Mouse (Mus musculus) embryo, embryonic 11 days (tissue): ENCODE data around the gene Pak6.

Source experiments
- DNase-seq: peaks from one replicate; pipeline ENCODE4 v3.0.0-alpha.2; 2015

Gene Pak6

DNA sequence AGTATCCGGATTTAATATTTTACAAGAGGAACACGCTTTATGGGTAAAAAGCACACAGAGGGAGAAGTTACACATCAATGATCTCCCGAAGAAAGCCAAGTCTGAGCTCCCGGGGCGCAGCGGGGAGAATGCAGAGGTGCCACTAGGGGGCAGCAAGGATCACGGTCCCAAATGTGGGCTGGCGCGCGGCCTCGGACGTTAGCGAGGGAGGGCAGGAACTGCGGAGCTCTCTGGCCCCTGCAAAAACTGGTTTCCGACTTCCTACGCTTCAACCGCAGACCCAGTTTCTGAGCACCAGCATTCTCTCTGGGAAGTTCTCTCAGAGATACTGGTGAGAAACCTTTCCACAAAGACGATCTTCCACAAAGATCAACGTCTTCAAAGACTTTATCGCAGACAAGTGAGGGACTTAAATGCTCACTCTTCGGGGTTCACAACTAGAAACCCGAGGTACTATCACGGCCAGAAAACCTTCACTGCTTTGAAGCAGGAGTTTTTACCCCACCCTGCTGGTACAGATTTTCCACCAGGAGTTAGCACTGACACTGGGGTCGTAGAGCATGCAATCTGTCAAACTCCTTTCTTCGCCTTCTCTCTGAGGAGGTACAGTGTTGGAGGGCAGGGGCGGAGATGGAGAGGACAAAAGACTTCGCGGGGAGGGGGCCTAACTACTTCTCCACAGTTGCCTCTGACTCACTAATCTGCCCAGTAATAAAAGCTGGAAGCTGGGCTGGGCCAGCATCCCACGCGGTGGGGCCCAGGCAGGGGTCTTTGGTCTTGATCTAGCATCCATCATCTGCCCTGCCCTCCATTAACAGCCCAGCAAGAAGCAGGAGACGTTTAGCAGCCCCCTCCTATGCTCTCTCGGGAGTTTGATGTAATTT is 37.3 kb downstream of the Pak6 start:
- peak; percentile 90 for DNase-seq

DNA sequence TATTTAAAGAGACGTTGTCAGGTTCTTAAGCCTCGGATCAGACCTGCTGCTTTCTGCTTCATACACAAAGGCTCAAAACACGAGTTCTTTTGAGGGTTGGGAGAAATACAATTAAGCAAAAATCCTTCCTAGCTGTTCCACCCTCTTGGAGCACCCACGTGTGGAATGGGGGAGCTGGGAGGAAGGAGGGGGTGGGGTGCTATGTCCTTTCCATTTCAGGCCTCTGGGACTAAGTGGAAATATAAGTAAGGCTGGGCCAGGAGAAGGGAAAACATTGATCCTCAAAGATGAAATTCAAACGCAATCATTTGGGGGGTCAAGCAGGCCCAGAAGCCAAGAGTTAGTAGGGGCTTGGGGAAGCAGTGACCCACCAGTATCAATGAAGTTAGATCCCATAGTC is 38.1 kb downstream of the Pak6 start:
- no peak for DNase-seq

DNA sequence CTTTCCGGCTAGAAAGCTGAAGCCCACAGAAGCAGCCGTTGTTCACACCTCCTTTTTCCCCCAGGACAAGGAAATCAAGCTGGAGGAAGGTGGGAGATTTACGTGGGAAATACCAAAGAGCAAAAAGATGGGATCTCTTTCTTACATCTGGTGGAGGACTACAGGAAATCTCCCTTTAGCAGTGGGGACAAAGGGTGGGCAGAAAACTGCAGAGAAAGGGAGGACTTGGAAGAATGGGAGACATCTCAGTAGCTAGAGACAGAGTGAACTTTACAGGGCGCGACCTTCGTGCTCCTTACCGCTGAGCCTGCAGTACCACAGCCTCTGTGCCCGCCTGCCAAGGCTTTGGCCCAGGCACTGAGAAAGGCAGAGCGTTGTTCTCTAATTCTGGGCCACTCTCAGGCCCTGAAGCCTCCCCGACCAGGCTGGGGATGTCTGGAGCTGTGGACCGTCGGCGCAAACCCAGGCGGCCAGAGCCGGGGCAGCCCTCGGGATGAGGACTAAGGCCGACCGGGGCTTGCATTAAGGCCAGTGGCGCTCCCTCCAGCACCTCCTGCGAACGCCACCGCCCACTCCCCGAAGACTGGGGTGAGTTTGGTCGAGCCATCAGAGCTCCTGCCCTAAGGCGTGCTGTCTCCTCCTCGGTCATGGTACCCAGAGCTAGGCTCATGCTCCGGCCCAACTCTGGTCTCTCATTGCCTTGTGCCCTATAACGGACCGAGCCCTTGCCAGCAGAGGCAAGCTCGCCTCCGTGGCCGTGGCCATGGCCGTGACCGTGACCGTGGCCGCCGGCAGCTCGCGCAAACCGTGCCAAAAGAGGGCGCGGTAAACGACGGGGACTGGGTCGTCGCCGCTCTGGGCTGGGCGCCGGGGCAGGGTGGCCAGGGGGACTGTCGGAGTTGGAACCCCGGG is 39.1 kb downstream of the Pak6 start:
- DNase-seq = peak; percentile 33

DNA sequence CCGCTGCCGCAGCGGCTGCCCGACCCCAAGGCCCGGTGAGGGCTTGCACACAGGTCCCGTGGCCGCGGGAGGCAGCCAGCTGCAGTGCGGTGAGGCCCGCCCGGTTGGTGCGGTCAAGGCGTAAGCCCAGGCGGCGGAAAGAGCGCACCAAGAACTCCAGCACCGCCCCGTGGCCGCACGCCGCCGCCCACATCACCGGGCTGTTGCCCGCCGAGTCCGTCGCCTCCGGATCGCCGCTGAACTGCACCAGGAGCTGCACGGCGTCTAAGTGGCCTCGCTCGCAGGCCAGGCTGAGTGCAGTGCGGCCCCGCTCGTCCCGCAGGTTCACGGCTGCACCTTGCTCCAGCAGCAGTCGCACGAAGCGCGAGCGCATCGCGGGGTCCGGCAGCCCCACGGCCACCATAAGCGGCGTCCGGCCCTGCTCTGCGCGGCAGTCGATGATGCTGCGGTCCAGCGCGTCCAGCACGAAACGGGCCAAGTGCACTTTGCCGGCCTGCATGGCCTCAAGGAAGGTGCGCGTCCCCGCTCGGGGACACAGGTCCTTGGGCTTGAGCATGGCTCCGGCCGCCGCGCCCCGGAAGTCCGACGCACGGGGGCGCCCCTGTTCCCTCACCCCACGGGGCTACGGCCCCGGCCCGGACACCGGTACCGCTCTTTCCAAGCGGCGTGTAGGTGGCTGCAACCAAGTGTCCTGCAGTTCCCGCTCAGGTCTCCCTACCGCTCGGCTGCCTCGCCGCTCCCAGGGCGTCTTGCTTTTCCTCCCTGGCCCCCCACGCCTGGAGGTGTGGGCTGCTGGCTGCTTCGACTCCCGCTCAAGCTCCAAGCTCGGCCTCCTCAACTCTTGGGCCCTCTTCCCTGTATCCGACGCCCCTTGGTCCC is 40.0 kb downstream of the Pak6 start:
- DNase-seq = peak; percentile 73

DNA sequence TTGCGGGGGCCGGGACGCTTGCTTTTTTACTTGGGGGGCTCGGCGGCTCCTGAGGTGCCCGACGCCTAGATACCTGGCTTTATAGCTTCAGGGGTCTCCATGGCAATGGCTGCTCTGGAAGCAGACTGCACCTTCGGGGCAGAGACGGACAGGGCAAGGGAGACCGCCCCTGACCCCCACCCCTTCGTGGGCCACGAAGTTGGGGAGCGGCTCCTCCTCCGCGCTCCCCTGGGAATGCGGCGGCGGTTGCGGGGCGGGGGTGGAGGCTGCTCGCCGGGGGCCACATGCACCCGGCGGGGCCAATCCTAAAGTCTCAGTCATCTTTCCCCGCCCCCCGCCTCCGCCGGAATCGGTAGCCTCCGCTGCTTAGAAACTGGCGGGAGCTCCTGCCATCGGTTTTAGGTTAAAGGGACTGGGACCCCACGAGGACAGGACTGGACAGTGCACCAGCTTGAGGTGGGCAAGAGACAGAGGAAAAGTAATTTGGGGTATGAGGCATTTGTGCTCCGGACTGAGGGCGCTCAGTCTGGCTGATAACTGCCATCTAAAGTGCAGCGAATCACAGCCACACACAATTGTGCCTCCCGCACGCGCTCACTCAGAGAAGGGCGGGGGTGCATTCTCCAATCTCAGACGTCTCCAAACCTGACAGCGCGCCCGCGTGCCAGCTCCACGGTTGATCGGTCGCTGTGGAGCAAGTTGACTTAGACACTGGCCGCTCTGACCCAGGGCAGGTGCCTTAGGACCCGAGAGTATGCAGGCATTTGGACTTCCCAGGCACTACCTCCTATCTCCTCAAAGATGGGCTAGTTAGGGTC is 41.0 kb downstream of the Pak6 start, which contains the start of gene Ankrd63:
TSS of gene Ankrd63 (minus strand) at position 51 of the 818 bp plus-strand sequence.
- DNase-seq = peak; percentile 34

DNA sequence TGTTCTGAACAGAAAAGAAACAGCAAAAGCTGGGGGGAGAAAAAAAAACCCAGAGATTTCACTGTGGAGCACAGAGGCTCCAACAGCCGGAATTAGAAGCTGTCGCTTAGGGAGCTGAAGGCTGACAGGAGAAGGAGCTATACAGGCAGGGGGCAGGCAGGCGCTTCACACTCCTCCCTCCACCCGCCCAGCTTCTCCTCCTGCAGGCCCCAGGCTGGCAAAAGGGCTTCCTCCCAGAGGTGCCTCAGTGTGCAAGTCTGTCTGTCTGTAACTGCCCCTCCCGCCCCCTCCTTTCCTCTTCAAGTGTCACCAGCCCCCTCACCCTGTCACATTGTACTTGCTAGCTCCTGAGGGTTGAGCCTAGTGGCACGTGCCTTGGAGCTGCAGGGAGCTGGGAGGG is 43.3 kb downstream of the Pak6 start:
- DNase-seq = no peak

DNA sequence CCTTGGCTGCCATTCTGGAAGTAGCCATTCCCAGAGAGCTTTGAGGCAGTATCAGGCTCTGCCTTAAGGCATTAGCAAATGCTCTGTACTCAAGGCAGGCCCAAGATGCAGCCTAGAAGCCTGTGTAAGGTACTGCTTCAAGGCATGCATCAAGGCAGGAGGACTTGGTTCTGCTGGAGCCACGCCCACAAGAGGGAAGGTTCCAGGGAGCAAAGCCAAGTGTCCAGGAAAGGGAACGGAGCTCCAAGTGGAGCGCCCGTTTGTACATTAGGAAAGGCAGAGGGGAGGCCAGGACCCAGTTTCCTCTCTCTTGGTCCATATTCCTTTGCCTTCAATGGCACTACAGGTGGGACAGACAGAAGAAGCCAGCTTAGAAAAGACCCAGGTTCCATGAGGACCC is 45.4 kb downstream of the Pak6 start:
- no peak for DNase-seq

DNA sequence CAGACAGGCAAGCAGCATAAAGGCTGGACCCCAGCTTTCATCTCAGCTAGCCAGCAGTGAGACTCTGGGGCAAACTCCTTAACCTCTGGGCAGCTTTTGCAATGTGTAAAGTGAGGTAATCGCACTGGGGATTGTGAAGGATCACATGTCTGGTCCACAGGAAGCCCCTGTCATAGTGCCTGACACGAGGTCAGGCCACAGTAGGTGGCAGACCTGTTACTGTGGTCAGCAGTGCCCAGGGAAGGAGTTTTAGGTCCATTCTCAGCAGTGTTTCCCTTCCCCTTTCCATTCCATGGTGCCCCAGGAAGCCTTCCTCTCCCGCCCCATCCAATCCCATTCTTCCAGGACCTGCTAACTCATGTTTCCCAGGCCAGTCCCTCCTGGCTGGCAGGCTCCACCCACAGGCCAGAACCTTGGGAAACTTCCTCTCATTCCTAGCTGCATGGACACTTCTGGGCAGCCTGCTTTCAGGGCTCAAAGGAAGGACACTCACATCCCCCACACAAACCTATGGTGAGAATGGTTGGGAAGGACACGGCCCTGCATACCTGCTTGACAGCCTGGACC is 46.6 kb downstream of the Pak6 start:
- no peak for DNase-seq

DNA sequence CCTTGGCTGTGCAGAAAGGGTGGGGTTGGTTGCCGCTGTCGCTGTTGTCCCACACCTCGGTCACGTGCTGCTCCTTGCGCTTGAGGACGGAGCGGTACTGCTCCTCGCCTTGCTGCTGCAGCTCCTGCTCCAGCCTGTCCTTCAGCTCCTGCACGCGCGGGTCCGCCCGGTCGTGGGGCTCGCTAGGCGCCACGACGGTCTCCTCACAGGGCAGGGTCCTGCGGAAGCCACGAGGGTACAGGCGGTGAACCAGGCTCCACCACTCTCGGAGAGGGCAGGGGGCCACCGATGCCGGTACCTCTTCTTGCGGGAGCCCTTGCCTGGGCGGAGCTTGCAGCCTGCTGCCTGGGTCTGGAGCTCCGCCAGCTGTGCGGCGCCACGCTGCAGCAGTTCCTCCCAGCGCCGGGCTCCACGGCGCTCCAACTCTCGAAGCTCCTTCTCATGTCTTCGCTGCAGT is 48.0 kb downstream of the Pak6 start:
- peak; percentile 68 for DNase-seq

DNA sequence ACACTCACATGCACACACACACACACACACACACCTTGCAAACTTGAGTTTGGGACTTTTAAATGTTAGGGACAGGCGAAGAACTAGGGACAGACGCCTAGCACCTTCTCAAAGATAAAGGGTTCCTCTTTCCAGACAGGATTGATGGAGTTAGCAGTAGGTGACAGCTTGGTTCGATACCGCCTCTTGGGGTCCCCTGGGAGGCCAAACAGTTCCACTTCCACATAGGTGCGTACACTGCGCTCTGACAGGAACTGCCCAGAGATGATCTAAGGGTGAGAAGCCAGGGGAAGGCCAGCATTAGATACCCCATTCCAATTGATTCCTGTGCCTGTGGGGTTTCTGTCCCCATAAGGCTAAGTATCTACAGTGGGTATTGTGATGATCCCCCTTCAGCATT is 50.5 kb downstream of the Pak6 start:
- no peak for DNase-seq

DNA sequence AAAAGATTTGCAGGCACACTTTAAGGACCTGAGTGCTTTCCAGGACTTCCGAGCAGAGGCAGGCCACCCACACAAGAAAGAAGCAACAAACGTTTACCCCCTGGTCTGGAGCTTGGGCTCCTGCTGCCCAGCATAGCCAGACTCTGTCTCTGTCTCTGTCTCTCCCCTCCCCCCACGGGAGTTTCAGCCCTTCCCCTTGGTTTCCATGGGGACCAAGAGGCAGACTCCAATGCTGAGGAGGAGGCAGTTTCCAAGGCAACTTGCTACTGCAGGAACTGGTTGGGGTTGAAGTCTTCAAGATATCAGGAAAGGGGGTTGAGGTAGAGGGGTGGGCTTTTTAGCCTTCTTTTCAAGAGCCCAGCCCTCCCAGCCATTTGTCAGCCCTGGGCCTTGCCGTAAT is 51.1 kb downstream of the Pak6 start:
- peak; percentile 57 for DNase-seq

DNA sequence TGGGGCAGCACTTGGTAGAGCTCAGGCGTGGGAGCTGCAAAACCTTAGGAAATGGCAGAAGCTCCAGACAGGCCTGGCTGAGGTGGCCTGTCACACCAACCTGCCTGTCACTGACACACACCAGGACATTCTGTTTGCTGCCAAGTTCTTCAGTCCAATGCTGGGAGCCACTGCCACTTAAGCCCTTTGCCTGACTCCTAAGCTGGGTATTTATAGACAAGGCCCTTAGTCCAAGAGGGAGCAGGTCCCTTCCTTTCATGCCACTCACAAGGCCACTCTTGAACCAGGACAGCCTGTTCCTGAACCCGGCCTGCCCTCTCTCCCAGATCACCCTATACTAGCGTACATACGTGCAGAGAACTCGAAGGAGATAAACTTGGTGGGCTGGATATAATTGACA is 53.6 kb downstream of the Pak6 start:
- DNase-seq = no peak

DNA sequence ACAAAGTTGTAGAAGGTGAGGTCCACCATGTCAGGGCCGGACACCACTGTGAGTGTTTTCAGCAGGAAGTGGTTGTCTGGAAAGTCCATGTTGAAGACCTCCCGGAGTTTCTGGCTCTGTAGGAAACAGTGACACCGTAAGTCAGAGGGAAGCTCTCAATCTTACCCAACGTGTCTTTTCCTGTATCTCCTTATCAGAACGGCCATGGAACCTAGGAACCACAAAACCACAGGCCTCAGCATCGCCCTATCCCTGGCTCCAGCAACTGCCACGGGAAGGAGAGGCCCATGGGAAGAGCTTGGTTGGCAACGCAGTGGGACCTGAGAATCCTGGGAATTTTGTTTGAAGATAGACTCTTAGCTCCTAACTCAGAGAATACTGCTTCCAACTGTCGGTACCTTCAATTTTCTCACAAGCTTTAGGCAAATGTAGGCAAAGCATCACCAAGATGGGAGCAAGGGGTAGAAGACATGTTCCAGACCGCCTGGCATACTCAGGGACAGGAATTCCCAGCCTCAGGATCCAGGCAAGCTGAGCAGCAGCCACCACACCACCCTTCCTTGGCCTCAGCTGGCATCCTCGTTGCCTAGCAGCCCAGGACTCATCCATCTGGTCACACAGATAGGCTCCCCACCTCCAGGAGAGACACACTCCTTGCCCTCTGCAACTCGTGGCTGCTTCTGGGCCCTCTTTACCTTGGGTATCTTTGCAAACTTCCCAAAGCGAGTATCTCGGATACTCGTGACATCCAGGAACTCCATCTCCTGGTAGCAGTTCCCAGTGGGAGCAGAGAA is 60.8 kb downstream of the Pak6 start:
- no peak for DNase-seq

DNA sequence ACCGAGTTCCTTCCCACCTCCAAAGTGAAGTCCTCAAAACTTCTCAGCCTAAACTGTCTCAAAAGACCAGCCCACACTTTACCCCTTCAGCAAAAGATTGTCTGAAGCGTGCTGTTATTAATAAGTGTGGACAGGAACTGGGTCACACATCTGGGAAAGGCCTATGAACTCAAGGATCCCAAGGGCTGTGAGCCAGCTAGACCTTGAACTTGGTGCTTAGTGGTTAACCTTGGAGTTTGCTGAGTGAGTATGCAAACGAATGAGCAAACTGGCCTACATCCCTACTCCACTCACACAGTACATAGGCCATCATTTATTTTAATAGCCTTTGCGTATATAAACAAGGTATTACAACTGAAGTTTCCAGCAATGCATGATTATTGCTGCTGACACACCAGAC is 62.4 kb downstream of the Pak6 start:
- no peak for DNase-seq

DNA sequence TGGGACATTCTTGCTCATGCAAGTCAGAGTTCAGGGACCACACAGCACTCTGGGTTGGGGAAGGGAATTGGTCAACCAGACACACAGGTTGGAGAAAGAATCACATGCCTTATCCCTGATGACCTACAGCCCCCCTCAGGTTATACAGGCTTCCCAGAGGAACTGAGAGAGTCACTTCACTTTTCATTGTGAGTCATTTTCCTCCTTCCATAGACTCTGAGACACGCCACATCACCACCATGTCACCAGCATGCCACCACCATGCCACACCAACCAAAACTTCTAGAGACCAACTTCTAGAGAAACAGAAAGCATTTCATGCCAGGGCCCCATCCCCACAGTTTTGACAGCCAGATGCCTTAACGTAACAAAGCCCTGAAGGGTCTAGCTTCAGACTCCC is 63.8 kb downstream of the Pak6 start:
- no peak for DNase-seq

DNA sequence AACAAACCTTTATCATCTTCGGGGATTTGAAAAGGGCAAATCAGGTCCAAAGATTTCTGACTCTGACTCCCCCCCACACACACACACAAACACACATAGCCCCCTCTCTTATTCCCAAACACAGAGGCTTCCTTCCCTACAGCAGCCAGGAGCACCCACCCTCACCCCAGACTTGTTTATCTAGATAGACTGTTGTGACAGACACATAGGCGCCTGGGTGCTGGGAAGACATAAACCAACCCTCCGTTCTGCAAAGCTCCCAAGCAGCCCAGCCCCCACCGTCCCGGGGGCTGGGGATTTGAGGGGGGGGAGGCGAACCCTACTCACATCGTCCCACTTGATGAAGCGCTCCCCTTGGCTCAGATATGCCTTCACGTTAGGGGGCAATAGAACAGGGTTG is 64.8 kb downstream of the Pak6 start:
- DNase-seq = no peak

DNA sequence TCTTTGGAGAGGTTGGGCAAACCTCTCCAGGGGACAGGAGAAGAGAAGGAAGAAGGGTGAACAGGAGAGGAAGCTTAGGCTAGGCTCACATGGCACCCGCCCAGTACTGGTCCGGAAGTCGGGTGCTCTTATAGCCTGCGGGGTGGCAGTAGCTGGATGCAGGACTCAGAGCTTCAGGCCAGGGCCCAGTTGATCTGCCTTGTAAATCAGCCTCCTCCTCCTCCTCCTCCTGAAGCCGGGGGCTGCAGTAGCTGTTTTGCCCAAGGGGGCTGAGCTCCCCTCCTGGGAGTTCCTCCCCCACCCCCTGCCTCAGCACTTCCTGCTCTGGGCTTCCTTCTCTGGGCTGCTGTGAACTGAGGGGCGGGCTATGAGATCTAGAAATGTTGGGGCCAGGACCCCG is 65.2 kb downstream of the Pak6 start, which contains the start of gene Plcb2:
TSS of gene Plcb2 (minus strand) at position 102 of the 400 bp plus-strand sequence.
- peak; percentile 27 for DNase-seq

DNA sequence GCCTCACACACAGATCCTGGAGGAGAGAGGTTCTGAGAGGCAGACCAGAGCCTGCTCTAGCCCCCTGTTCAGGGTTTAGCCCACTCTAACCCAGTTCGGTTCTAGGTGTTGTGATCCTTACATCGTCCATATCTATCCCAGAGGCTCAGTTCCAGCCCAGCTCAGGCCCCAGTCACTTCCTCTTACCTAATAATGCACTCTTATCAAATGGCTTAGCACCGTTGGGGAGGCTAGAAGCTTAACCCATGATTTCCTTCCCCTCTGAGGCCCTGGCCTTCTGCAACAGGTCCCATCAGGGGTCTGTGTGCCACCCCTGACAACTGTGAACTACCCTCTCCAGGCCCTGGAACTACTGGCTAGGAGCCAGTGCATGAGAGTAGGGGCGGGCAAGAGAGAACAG is 66.1 kb downstream of the Pak6 start:
- DNase-seq = no peak

DNA sequence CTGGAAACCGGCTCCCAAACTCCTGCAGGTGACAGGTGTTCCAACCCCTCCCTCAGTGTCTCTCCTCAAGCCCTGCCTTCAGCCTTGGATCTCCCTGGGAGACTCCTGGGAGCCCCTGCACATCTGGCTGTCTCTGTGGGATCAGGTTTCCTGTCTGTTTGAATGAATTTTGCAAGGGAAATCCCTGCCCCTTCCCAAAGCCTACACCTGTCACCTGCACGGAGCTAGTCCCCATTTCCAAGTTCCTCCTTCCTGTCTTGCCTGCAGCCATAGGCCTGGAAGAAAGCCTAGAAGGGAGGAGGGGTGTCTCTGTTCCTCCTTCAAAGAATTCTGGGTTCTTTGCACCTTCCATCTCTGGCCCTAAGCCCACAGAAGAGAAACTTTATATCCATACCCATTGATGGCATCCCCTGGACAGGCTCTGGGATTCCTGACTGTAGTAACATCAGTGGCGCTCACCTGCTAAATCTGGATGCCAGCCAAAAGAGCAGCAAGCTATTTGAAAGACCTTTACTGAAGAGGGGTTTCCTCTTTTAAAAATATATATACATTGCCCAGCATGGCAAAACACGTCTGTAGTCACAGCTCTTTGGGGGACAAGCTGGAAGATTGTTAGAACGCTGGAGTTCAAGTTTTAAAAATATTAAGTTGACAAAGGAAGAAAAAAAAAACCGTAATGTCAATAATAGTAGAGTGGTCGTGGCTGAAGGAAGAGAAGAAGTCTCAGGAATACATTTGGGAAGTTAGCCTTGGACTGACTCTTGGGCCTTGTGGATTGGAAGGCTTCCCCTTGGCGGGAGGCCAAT is 66.9 kb downstream of the Pak6 start:
- no peak for DNase-seq

DNA sequence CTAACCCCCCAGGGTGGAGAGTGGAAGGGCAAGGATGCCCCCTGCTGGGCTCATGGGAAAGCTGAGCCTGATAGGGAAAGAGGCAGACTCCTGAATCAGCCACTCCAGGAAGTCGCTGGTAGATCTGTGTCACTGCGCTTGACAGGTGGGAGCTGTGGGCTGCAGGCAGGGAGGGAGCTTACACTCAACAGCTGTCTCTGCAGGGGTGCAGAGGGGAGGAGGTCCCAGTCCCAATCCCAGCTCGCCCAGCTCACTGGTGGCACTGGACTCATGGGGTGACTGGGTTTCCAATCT is 67.5 kb downstream of the Pak6 start:
- peak; percentile 64 for DNase-seq
